Mouse (Mus musculus): ENCODE results near the gene Zfp300.

Zfp300 gene

GRCm38 (mm10) chrX:21088983-21089866, at the start of gene Zfp300:
Zfp300 (minus strand) TSS chrX:21089527.
- in situ Hi-C loops (cut with MboI, MseI): no loop called here

- in situ Hi-C loops (cut with MboI, MseI): no loop called here
These were observed 26.2 kb upstream of the Zfp300 start, which contains the start of gene Ssxa1 for GRCm38 (mm10) chrX:21115520-21115919. Ssxa1 (plus strand) TSS chrX:21115820.

- in situ Hi-C loops (cut with MboI, MseI): no loop called here
These were observed 526 bp upstream of the Zfp300 start for GRCm38 (mm10) chrX:21089867-21090239.

- in situ Hi-C loops (cut with MboI, MseI): no loop called here
These were observed 713 bp downstream of the Zfp300 start for GRCm38 (mm10) chrX:21088645-21088982.

GRCm38 (mm10) chrX:21068106-21068505, 21.2 kb downstream of the Zfp300 start, which contains the start of gene Spaca5:
Spaca5 (plus strand) TSS chrX:21068406.
- in situ Hi-C loops (cut with MboI, MseI): no loop called here

- in situ Hi-C loops (cut with MboI, MseI): no loop called here
These were observed 26.8 kb downstream of the Zfp300 start for GRCm38 (mm10) chrX:21062544-21062890.

- in situ Hi-C loops (cut with MboI, MseI): no loop called here
These were observed 27.3 kb downstream of the Zfp300 start, which contains the start of gene Zfp182 for GRCm38 (mm10) chrX:21061866-21062543. Zfp182 (minus strand) TSS chrX:21062316.

GRCm38 (mm10) chrX:21061460-21061859, 27.9 kb downstream of the Zfp300 start:
- in situ Hi-C loops (cut with MboI, MseI): no loop called here
